Mouse (Mus musculus): ENCODE measurements around the gene Capg. TPM values are rescaled to one million over a fixed set of nuclear protein-coding genes. Genes with fewer than 3 reads are reported as not detected.

Gene Capg
- total and polyA plus RNA-seq, 3 experiments, result 9.5 to 16.1 (median 10.8) TPM

- intact Hi-C loops (cut with DNase I), result no loop called here
- H3K4me1 ChIP-seq (ENCODE audit: control insufficient read depth, insufficient read depth, low read length), result no peaks in the 10 kb centered on the region
- WGBS, result 90% methylated on average over 4 of the region's 4 CpGs
- H3K27me3 ChIP-seq (ENCODE audit: control insufficient read depth, insufficient read depth, low read length), result no peaks in the 10 kb centered on the region
- DNase-seq, result no peak
- no peaks in the 10 kb centered on the region for H3K79me2 ChIP-seq (replicated peaks; ENCODE audit: control insufficient read depth, insufficient read depth, low read length)
- no peak overlapping the region for H3K4me3 ChIP-seq
- H3K27ac ChIP-seq, result no peak overlapping the region
- TF ChIP-seq EP300 (IDR thresholded peaks at IDR 0.05; ENCODE audit: insufficient read depth, low read depth, low read length), result no peak
- TF ChIP-seq POLR2A (IDR thresholded peaks at IDR 0.05; ENCODE audit: insufficient read depth, low read depth, low read length), result no peak
- TF ChIP-seq CTCF (IDR thresholded peaks at IDR 0.05), result no peak
- H3K36me3 ChIP-seq (ENCODE audit: control insufficient read depth, insufficient read depth, low read length), result peaks cover 15% of the 10 kb centered on the region
- H3K9ac ChIP-seq (ENCODE audit: low read depth, low read length), result no peak overlapping the region
Observed at GRCm38 (mm10) chr6:72608662-72609184, 64.5 kb downstream of the Capg start.

DNA sequence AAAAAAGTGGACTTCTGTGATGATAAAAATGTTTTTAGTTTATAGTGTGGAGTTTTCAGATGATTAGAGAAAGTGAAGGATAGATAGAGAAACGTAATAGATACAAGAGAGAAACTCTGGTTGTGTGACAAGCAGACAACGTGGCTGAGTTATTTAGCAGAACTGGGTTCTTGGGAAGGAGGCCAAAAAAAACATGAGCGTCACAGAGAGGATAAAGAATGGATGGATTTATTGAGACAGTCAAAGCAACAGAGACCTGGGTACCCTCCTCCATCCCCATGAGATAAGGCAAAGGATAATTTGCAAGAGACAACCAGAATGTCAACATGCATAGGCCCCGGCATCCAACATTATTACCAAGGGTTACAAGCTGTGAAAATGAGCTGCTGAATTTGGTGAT, 66.1 kb downstream of the Capg start:
- H3K27ac ChIP-seq, result no peak overlapping the region
- H3K79me2 ChIP-seq (replicated peaks; ENCODE audit: control insufficient read depth, insufficient read depth, low read length), result no peaks in the 10 kb centered on the region
- no peak overlapping the region for H3K4me3 ChIP-seq
- WGBS, result 25% methylated on average over 4 of the region's 4 CpGs
- no peak for DNase-seq
- intact Hi-C loops (cut with DNase I), result no loop called here
- H3K4me1 ChIP-seq (ENCODE audit: control insufficient read depth, insufficient read depth, low read length), result peaks cover 1% of the 10 kb centered on the region
- peaks cover 29% of the 10 kb centered on the region for H3K36me3 ChIP-seq (ENCODE audit: control insufficient read depth, insufficient read depth, low read length)
- H3K27me3 ChIP-seq (ENCODE audit: control insufficient read depth, insufficient read depth, low read length), result no peaks in the 10 kb centered on the region
- TF ChIP-seq POLR2A (IDR thresholded peaks at IDR 0.05; ENCODE audit: insufficient read depth, low read depth, low read length), result no peak
- no peak for TF ChIP-seq EP300 (IDR thresholded peaks at IDR 0.05; ENCODE audit: insufficient read depth, low read depth, low read length)
- TF ChIP-seq CTCF (IDR thresholded peaks at IDR 0.05), result no peak
- no peak overlapping the region for H3K9ac ChIP-seq (ENCODE audit: low read depth, low read length)

Other genes with a start within 250 kb of the Capg start
- not detected for gene Sftpb, start 239.8 kb upstream of the Capg start, total RNA-seq (2021)
- gene Sftpb, start 239.8 kb upstream of the Capg start, polyA plus RNA-seq (2012; rRNA removed), result 9.1 TPM in 1 of 2 replicates, not detected in the other
- 10 to 100 TPM; 14.9 to 17.7 TPM for gene Usp39, start 199.2 kb upstream of the Capg start, total RNA-seq (2021)
- gene Usp39, start 199.2 kb upstream of the Capg start, polyA plus RNA-seq (2012; rRNA removed), result 11.4 and 19.0 TPM in 2 replicates
- gene 0610030E20Rik, start 197.1 kb upstream of the Capg start, total RNA-seq (2021), result 1 to 10 TPM; 8.2 to 9.1 TPM
- gene 0610030E20Rik, start 197.1 kb upstream of the Capg start, polyA plus RNA-seq (2012; rRNA removed), result 8.7 and 13.6 TPM in 2 replicates
- gene Tmem150a, start 188.9 kb upstream of the Capg start, total RNA-seq (2021), result 10 to 100 TPM; 22.7 to 22.8 TPM
- 79.2 and 86.9 TPM in 2 replicates for gene Tmem150a, start 188.9 kb upstream of the Capg start, polyA plus RNA-seq (2012; rRNA removed)
- gene Rnf181, start 177.4 kb upstream of the Capg start, total RNA-seq (2021), result 10 to 100 TPM; 36.0 to 40.7 TPM
- gene Rnf181, start 177.4 kb upstream of the Capg start, polyA plus RNA-seq (2012; rRNA removed), result 44.0 and 56.6 TPM in 2 replicates
- 10 to 100 TPM; 49.3 to 58.3 TPM for gene Vamp5, start 163.9 kb upstream of the Capg start, total RNA-seq (2021)
- gene Vamp5, start 163.9 kb upstream of the Capg start, polyA plus RNA-seq (2012; rRNA removed), result 99.6 and 116 TPM in 2 replicates
- gene Vamp8, start 153.7 kb upstream of the Capg start, total RNA-seq (2021), result 10 to 100 TPM; 69.3 to 78.8 TPM
- 85.6 and 112 TPM in 2 replicates for gene Vamp8, start 153.7 kb upstream of the Capg start, polyA plus RNA-seq (2012; rRNA removed)
- 10 to 100 TPM; 30.4 to 32.5 TPM for gene Ggcx, start 130.1 kb upstream of the Capg start, total RNA-seq (2021)
- gene Ggcx, start 130.1 kb upstream of the Capg start, polyA plus RNA-seq (2012; rRNA removed), result 19.3 and 26.1 TPM in 2 replicates
- gene Mat2a, start 104.8 kb upstream of the Capg start, total RNA-seq (2021), result 100 to 1,000 TPM; 129 to 151 TPM
- gene Mat2a, start 104.8 kb upstream of the Capg start, polyA plus RNA-seq (2012; rRNA removed), result 93.0 and 162 TPM in 2 replicates
- gene Sh2d6, start 22.7 kb upstream of the Capg start, total RNA-seq (2021), result not detected
- gene Sh2d6, start 22.7 kb upstream of the Capg start, polyA plus RNA-seq (2012; rRNA removed), result 0.21 TPM in 1 of 2 replicates, not detected in the other
- gene Elmod3, start 54.0 kb downstream of the Capg start, total RNA-seq (2021), result 10 to 100 TPM; 12.8 to 16.5 TPM
- gene Elmod3, start 54.0 kb downstream of the Capg start, polyA plus RNA-seq (2012; rRNA removed), result 25.5 and 32.8 TPM in 2 replicates
- 100 to 1,000 TPM; 155 to 181 TPM for gene Retsat, start 54.1 kb downstream of the Capg start, total RNA-seq (2021)
- 57.1 and 83.3 TPM in 2 replicates for gene Retsat, start 54.1 kb downstream of the Capg start, polyA plus RNA-seq (2012; rRNA removed)
- gene Tgoln1, start 72.6 kb downstream of the Capg start, total RNA-seq (2021), result 10 to 100 TPM; 60.1 to 68.0 TPM
- 29.0 and 55.7 TPM in 2 replicates for gene Tgoln1, start 72.6 kb downstream of the Capg start, polyA plus RNA-seq (2012; rRNA removed)
- 10 to 100 TPM in 1 of 2 experiments, 1 to 10 TPM in 1; 8.8 to 10.0 TPM for gene Tcf7l1, start 244.9 kb downstream of the Capg start, total RNA-seq (2021)
- 10.6 and 17.7 TPM in 2 replicates for gene Tcf7l1, start 244.9 kb downstream of the Capg start, polyA plus RNA-seq (2012; rRNA removed)

Data from heart, adult 2 months (tissue).